Mouse (Mus musculus): ENCODE data around the gene Polh. TPM values are rescaled to one million over a fixed set of nuclear protein-coding genes. Genes with fewer than 3 reads are reported as not detected.
A peak's percentile ranks its signal among the peaks of the same experiment; 100 is the strongest.

Polh gene
- 4.6 and 4.8 TPM in 2 replicates for total RNA-seq (2015; ENCODE audit: low replicate concordance)
- total RNA-seq (2017; ENCODE audit: low replicate concordance), result 14.9 and 17.8 TPM in 2 replicates

GRCm38 (mm10) chr17:46202421-46203071 is at the start of gene Polh, which contains the start of gene Xpo5:
Gene Polh, minus strand, starts transcription at chr17:46202645.
Gene Xpo5, plus strand, starts transcription at chr17:46202782.
- ATAC-seq (replicated peaks; ENCODE audit: low FRiP score, poor library complexity, severe bottlenecking), result peak; percentile 89

GRCm38 (mm10) chr17:46251174-46251573 is 48.7 kb upstream of the Polh start:
- no peak for ATAC-seq (replicated peaks; ENCODE audit: low FRiP score, poor library complexity, severe bottlenecking)

GRCm38 (mm10) chr17:46248189-46248522 is 45.7 kb upstream of the Polh start:
- ATAC-seq (replicated peaks; ENCODE audit: low FRiP score, poor library complexity, severe bottlenecking), result peak; percentile 24

DNA sequence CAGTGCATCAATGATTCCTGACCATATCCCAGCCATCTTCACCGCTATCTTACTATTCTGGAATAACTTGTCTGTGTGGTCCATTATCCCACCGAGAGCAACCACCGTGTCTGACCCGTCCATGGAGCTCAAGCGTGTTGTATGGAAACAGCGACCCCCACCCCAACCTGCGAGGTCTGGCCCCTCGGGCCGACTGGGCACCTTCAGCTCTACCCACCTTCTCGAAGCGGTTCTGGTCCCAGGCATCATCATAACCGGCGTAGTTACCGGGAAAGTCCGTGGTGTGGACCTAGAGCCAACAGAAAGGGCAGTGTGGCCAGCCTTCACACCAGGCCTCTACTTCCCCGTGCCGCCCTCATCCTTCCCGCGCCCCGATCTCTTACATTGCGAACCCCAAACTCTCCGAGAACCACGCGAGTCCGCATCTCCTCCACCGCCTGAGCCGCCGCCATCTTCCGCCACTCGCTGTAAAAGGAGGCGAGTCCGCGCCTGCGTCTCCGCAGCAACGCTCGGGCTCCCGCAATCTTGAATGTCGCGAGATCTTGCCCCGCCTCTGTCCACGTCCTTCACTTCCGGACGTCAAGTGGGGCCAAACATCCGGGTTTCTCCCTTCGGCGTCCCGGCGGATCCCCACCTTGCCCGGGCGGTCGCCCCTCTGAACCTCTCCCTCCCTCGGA is 45.2 kb upstream of the Polh start, which contains the start of the genes Polr1c and Yipf3:
Gene Polr1c, minus strand, starts transcription at position 543 of the 677 bp plus-strand sequence.
Gene Yipf3, plus strand, starts transcription at position 569 of the 677 bp plus-strand sequence.
- ATAC-seq (replicated peaks; ENCODE audit: low FRiP score, poor library complexity, severe bottlenecking), result peak; percentile 92

GRCm38 (mm10) chr17:46244579-46244978 is 42.1 kb upstream of the Polh start:
- no peak for ATAC-seq (replicated peaks; ENCODE audit: low FRiP score, poor library complexity, severe bottlenecking)

- no peak for ATAC-seq (replicated peaks; ENCODE audit: low FRiP score, poor library complexity, severe bottlenecking)
Measured at GRCm38 (mm10) chr17:46243624-46244023, 41.2 kb upstream of the Polh start.

DNA sequence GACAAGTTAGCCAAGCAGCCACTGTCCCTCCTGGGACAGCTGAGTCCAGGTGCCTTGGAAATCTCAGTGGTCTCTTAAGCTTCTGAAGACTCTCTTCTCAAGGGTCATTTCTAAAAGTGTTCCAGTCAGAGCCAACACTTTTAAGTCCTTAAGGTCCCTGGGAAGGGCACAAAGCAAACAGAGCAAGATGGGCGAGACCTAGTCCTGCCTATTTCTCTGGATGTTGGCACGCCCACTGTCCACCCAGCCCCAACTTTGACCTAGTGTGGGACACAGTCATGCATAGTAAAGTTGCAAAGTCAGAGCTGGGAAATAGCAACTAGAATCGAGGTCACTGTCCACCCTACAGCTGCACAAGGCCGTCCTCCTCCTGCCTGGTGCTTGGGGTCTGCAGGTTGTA is 40.5 kb upstream of the Polh start:
- ATAC-seq (replicated peaks; ENCODE audit: low FRiP score, poor library complexity, severe bottlenecking), result no peak

GRCm38 (mm10) chr17:46242274-46242673 is 39.8 kb upstream of the Polh start:
- ATAC-seq (replicated peaks; ENCODE audit: low FRiP score, poor library complexity, severe bottlenecking), result no peak

- ATAC-seq (replicated peaks; ENCODE audit: low FRiP score, poor library complexity, severe bottlenecking), result no peak
Measured at GRCm38 (mm10) chr17:46241471-46241870, 39.0 kb upstream of the Polh start.

DNA sequence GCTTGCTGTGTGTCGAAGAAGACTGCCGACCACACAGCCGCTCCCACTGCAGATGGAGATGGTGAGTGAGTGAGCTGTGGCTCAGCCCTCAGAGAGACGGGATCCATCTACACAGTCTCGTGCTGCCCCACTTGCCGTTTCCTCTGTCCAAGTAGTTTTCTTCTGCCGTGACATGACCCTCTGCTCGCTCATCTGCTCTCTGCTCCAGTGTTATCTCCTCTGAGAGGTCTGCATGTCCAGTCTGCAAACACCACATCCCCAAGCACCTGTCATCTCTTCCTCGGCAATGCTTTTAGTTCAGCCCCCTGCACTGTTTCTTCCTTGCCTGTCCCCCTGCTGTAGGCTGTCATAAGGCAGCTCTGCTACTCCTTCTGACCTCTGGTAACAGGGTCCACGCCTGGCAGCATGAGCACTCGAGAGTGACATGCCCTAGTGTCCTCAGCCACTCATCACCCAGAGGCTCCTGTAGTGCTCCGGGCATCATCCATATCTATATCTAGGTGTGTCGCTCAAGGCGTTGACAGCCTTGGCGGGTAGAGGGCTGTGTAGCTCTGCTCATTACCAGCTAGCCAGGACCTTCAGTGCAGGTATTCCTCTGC is 37.2 kb upstream of the Polh start:
- ATAC-seq (replicated peaks; ENCODE audit: low FRiP score, poor library complexity, severe bottlenecking), result no peak

- no peak for ATAC-seq (replicated peaks; ENCODE audit: low FRiP score, poor library complexity, severe bottlenecking)
Measured at GRCm38 (mm10) chr17:46237480-46237879, 35.0 kb upstream of the Polh start.

- ATAC-seq (replicated peaks; ENCODE audit: low FRiP score, poor library complexity, severe bottlenecking), result peak; percentile 21
Measured at GRCm38 (mm10) chr17:46237079-46237478, 34.6 kb upstream of the Polh start.

- no peak for ATAC-seq (replicated peaks; ENCODE audit: low FRiP score, poor library complexity, severe bottlenecking)
Measured at GRCm38 (mm10) chr17:46236067-46236466, 33.6 kb upstream of the Polh start.

DNA sequence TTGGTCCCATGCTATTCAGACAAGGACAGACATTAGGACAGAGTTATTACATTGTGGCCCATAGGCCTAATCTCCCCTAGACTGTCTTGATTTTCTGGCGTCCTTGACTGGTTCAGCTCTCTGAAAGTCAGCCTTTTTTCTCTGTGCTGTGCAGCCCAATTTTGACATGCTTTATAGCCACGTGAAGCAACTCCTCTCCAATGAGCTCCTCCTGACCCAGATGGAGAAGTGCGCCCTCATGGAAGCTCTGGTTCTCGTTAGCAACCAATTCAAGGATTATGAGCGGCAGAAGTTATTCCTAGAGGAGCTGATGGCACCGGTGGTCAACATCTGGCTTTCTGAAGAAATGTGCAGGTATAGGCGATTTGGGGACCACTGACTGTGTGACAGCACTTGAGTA is 25.1 kb upstream of the Polh start:
- no peak for ATAC-seq (replicated peaks; ENCODE audit: low FRiP score, poor library complexity, severe bottlenecking)

DNA sequence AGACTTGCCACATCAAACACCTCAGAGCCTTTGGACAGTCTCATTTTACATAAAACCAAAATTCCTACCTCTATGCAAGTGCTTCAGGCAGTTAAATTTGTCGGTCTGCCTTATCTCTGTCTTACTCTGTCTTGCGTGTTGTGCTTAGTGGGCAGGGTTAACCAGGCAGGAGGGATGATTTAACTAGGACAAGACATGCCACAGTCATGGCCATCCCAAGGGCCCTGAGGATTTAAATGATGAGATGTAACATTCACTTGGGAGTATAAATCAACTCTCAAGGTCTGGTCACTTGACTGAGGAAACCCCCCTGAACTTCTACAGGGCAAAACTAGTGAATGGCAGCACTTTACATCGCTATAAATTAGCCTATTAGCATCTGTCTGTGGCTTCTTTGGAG is 19.2 kb upstream of the Polh start:
- no peak for ATAC-seq (replicated peaks; ENCODE audit: low FRiP score, poor library complexity, severe bottlenecking)

DNA sequence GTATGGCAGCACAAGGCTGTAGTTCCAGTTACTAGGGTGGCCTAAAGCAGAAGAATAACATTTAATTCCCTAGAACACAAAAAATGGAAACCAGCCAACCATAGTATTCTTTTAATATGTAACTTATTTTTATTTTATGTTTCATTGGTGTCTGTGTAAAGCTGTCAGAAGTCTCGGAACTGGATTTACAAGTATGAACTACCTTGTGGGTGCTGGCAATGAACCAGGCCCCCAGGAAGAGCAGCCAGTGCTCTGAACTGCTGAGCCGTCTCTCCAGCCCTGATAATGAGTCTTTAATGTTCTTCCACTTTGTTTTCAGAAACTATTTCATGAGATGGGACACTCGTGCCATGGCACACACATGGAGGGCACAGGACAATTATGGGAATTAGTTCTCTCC is 8.1 kb upstream of the Polh start:
- ATAC-seq (replicated peaks; ENCODE audit: low FRiP score, poor library complexity, severe bottlenecking), result no peak

DNA sequence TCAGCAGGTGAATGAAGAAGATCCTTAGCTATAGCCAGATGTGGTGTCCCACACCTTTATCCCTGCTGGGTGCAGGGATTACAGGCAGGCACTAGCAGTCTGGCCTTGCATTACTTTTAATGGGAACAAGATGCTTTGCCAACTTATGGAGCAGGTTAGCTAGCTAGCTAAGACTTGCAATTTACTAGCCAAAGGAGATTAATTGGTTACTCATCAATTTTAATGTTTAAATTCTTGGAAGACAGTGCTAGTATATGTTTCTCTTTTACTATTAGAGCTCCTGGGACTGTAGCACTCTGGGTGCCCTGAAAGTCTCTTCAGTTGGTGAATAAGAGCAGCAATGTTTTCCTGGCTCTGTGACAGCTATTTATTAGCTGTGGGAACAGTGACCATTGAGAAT is 4.2 kb upstream of the Polh start:
- ATAC-seq (replicated peaks; ENCODE audit: low FRiP score, poor library complexity, severe bottlenecking), result no peak

- peak; percentile 39 for ATAC-seq (replicated peaks; ENCODE audit: low FRiP score, poor library complexity, severe bottlenecking)
Measured at GRCm38 (mm10) chr17:46203078-46203477, 633 bp upstream of the Polh start.

GRCm38 (mm10) chr17:46201151-46201550 is 1.3 kb downstream of the Polh start:
- ATAC-seq (replicated peaks; ENCODE audit: low FRiP score, poor library complexity, severe bottlenecking), result peak; percentile 54; the same call in 1 of the 2 replicates

DNA sequence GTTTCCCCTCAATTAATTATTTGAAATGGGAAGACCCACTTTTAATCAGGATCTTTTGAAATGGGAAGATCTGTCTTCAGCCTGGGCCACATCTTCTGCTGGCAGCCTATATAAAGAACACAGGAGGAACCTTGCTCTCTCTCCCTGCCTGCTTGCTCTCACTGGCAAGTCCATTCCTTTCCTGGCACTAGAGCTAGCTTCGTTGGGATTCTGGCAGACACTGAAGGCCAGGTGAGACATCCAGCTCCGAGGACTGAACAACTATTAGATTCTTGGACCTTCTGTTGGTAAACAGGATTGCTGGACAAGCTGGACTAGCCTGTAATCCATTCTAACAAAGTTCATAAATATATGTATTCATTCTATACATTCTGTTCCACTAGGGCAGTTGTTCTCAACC is 13.6 kb downstream of the Polh start:
- no peak for ATAC-seq (replicated peaks; ENCODE audit: low FRiP score, poor library complexity, severe bottlenecking)

GRCm38 (mm10) chr17:46182273-46182672 is 20.2 kb downstream of the Polh start:
- no peak for ATAC-seq (replicated peaks; ENCODE audit: low FRiP score, poor library complexity, severe bottlenecking)
